Mouse (Mus musculus): ENCODE measurements around the gene Cul3. TPM values are rescaled to one million over a fixed set of nuclear protein-coding genes. Genes with fewer than 3 reads are reported as not detected.

Gene Cul3
- 31.8 and 31.9 TPM in 2 replicates for polyA plus RNA-seq (2015; fragmentation: Nextera tagmentation; extraction: Ambion mirVana)

GRCm38 (mm10) chr1:80340436-80341376 is at the start of gene Cul3:
Gene Cul3, minus strand, starts transcription at chr1:80340480.

GRCm38 (mm10) chr1:80218268-80218667 is 122.0 kb downstream of the Cul3 start, which contains the start of gene Fam124b:
Gene Fam124b, minus strand, starts transcription at chr1:80218473.

Other genes starting within 250 kb of the Cul3 start
- gene Fam124b, start 122.0 kb downstream of the Cul3 start, polyA plus RNA-seq (2015; fragmentation: Nextera tagmentation; extraction: Ambion mirVana), result 0.12 and 0.23 TPM in 2 replicates
- not detected in 2 replicates for gene Gm45261, start 121.0 kb upstream of the Cul3 start, polyA plus RNA-seq (2015; fragmentation: Nextera tagmentation; extraction: Ambion mirVana)

All from spleen, postnatal 0 days (tissue).